Mouse (Mus musculus) neutrophil, adult 59 days (primary cell): ENCODE data around the gene CK137956. TPM values are rescaled to one million over a fixed set of nuclear protein-coding genes. Genes with fewer than 3 reads are reported as not detected.

Experiments used
- total RNA-seq, 2 experiments: library from RNA; stranded (reverse); gene quantifications; 1 replicate in 1 of 2; 2 replicates in 1 of 2; pipeline ENCODE4 v1.2.4; 2023

CK137956 gene
- not detected for total RNA-seq

GRCm38 (mm10) chr4:127970901-127971868 is at the start of gene CK137956:
Gene CK137956 (minus strand): TSS chr4:127970951.

GRCm38 (mm10) chr4:127987784-127988455 is 17.2 kb upstream of the CK137956 start, which contains the start of gene Csmd2:
Gene Csmd2 (plus strand): TSS chr4:127987857.

Other genes starting within 250 kb of the CK137956 start
- gene Csmd2, start 16.9 kb upstream of the CK137956 start, total RNA-seq = not detected